Comparison of ENCODE assay signal across 9 mouse cellular contexts in genomic region chr1:39735927-39736604, GRCm38 (mm10). TPM values are rescaled to one million over a fixed set of nuclear protein-coding genes. Genes with fewer than 3 reads are reported as not detected.
DNase-seq lines count a peak whose midpoint lies in the region; ATAC-seq and TF ChIP-seq lines count a peak whose summit lies in the region.
"Had no signal": no experiment of that assay in that cellular context is flagged by ENCODE, and none has a peak within 500 bp of the region (broad histone marks: within the 10 kb centered on the region; RNA-seq: fewer than 3 reads in every experiment).

No protein-coding gene starts in this region.

- H3K9me3 ChIP-seq in intestine, postnatal 0 days (ENCODE audit: control insufficient read depth): no peaks in the 10 kb centered on the region
- no peaks in the 10 kb centered on the region for H3K9me3 ChIP-seq in lung, embryonic 15.5 days

- H3K27me3 ChIP-seq in intestine, postnatal 0 days (replicated peaks; ENCODE audit: control insufficient read depth, insufficient read depth, low read length): no peaks in the 10 kb centered on the region
- H3K27me3 ChIP-seq in lung, embryonic 15.5 days: no peaks in the 10 kb centered on the region
- H3K27me3 ChIP-seq in splenic B cell, adult 2 months (ENCODE audit: control insufficient read depth, insufficient read depth, low read length, poor library complexity, severe bottlenecking): no peaks in the 10 kb centered on the region

- no peaks in the 10 kb centered on the region for H3K36me3 ChIP-seq in intestine, postnatal 0 days (ENCODE audit: control insufficient read depth, insufficient read depth)
- no peaks in the 10 kb centered on the region for H3K36me3 ChIP-seq in lung, embryonic 15.5 days
- H3K36me3 ChIP-seq in splenic B cell, adult 2 months (ENCODE audit: control insufficient read depth, insufficient read depth, low read length, poor library complexity, severe bottlenecking): no peaks in the 10 kb centered on the region

- peak overlapping the region; percentile 15; the same call in 1 of the 2 replicates for H3K27ac ChIP-seq in intestine, postnatal 0 days (ENCODE audit: low read depth, low read length)
- H3K27ac ChIP-seq in lung, embryonic 15.5 days: peak overlapping the region; percentile 94

- WGBS in intestine, postnatal 0 days: 41% methylated on average over 8 of the region's 8 CpGs
- 15% methylated on average over 8 of the region's 8 CpGs for WGBS in lung, embryonic 15.5 days

- no peak overlapping the region for H3K4me3 ChIP-seq in intestine, postnatal 0 days (ENCODE audit: low read depth, low read length)
- H3K4me3 ChIP-seq in lung, embryonic 15.5 days: no peak overlapping the region

- H3K4me1 ChIP-seq in intestine, postnatal 0 days (replicated peaks; ENCODE audit: control insufficient read depth, insufficient read depth, low read length): no peaks in the 10 kb centered on the region
- peaks cover 35% of the 10 kb centered on the region for H3K4me1 ChIP-seq in lung, embryonic 15.5 days

- H3K9ac ChIP-seq in intestine, postnatal 0 days (ENCODE audit: low read depth, low read length): no peak overlapping the region
- no peak overlapping the region for H3K9ac ChIP-seq in lung, embryonic 15.5 days

- ATAC-seq in intestine, postnatal 0 days: no peak
- ATAC-seq in lung, embryonic 15.5 days (ENCODE audit: borderline replicate concordance, extremely low read depth, low FRiP score, low TSS enrichment): peak; percentile 63

- peak; percentile 54 for DNase-seq in gastrocnemius, postnatal 25 days
- DNase-seq in gastrocnemius, adult 18-20 months (ENCODE audit: low spot score): no peak
- DNase-seq in heart, adult 18-20 months: peak; percentile 70 to 80
- DNase-seq in splenic B cell, adult 2 months (ENCODE audit: low read depth, low spot score): peak; percentile 64
- DNase-seq in left cerebral cortex, adult 11 months (ENCODE audit: low spot score): no peak
- no peak for DNase-seq in cerebellum, postnatal 4 days (ENCODE audit: low spot score in 2 of 2)

- TF ChIP-seq CTCF in intestine, postnatal 0 days (IDR thresholded peaks at IDR 0.05; ENCODE audit: low read depth): no peak

- H3K4me2 ChIP-seq in intestine, postnatal 0 days (replicated peaks; ENCODE audit: low read depth): no peak overlapping the region
- peak overlapping the region; percentile 17; the same call in 1 of the 2 replicates for H3K4me2 ChIP-seq in lung, embryonic 15.5 days

RNA-seq across cellular contexts. Expression of gene Rfx8, which starts 15.3 kb away (rescaled TPM):
- total RNA-seq in gastrocnemius, postnatal 25 days (2021): under 1 TPM in 1 of 2 experiments, not detected in 1; 0.18 TPM
- total RNA-seq in gastrocnemius, adult 18-20 months (2021): not detected
- under 1 TPM; 0.20 to 0.31 TPM for total RNA-seq in heart, adult 18-20 months (2021)
- polyA plus RNA-seq in intestine, postnatal 0 days (2015; fragmentation: Nextera tagmentation; extraction: Ambion mirVana): 0.09 and 0.16 TPM in 2 replicates
- polyA plus RNA-seq in lung, embryonic 15.5 days (2015; fragmentation: Nextera tagmentation; extraction: Ambion mirVana): 0.58 and 0.67 TPM in 2 replicates
- total RNA-seq: MEL had no signal

Comparison
In these comparisons a context has a peak if more than half of its experiments do, and no peak if none do; other contexts are left out.
1. DNase-seq: peak in gastrocnemius, postnatal 25 days (single experiment), heart, adult 18-20 months (2 of 2) and splenic B cell, adult 2 months (single experiment); none in gastrocnemius, adult 18-20 months (single experiment), left cerebral cortex, adult 11 months (single experiment) and cerebellum, postnatal 4 days (0 of 2).